Mouse (Mus musculus) urinary bladder, postnatal 25 days (tissue): ENCODE results near the gene Rhoj.
A peak's percentile ranks its signal among the peaks of the same experiment; 100 is the strongest.

ENCODE experiments used
- DNase-seq: peaks from one replicate; pipeline ENCODE4 v3.0.0; 2022; ENCODE audit warnings: low spot score

The Rhoj gene

DNA sequence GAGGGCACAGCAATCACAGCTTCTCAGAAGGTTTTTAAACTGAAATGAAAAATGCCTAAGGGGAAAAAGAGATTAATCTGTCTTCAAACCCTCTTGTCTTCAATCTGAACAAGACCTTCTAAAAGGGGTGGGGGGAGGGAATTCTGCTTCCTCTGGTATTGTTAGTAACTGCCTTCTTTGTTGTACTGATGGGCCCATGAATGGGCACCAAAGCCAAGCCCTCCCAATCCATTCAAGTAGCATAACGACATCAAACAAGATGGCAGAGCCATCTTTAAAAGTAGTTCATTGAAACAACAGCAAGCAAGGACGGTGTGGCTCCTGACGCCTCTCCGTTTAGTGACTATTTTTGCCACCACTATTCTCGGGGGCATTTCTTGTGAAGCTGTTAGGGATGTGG lies 42.6 kb downstream of the Rhoj start:
- no peak for DNase-seq

DNA sequence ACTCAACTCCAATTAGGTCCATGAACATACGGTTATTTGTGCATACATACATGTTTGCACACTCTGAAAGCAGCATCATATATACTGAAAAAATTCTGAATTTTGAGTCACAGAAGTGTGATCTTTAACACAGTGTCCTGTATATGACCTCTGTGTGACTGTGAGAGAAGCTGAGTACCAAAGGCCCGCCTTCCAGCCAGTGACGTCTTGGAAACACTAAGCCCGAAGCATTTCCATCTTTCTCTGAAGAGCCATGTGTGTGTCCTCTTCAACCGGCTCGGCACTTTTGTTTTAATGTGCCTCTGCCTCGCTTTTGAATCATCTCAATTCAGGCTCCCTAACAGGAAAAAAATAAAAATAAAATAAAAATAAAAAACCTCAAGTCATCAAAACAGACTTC lies 43.7 kb downstream of the Rhoj start:
- no peak for DNase-seq

DNA sequence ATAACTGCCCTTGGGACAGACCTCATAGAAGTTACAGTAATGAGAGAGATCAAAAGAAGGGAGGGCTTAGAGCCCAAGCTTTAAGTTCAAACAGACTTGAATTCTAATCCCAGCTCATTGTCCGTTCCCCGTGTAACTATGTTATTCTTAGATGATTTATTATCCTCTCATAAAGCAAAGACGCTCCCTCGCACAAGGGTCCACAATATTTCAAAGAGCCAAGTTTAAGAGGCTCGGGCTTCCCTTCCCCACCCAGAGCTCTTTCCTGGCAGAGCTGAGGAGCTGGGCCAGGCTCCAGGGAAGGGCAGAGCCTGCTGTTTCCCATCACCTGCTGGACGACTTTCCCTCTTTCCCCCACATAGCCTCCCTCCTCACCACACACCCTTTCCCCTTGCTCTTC lies 44.3 kb downstream of the Rhoj start:
- DNase-seq = peak; percentile 52

DNA sequence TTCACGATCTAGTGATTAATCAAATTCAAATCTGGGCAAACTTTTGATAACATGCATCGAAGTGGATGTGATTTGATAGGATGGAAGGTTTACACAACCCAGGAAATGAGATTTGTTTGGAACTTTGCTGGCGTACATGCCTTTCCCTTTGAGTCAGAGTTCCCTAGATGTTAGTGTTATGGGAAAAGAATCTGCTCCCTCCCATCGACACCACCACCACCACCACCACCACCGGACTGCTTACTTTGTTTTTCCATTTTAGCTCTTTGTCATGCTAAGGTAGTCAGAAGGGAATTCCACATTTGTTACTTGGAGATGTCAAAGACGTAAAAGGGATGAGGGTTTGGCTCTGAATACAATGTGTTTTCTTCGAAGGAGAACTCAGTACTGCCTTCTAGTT lies 46.2 kb downstream of the Rhoj start:
- no peak for DNase-seq

DNA sequence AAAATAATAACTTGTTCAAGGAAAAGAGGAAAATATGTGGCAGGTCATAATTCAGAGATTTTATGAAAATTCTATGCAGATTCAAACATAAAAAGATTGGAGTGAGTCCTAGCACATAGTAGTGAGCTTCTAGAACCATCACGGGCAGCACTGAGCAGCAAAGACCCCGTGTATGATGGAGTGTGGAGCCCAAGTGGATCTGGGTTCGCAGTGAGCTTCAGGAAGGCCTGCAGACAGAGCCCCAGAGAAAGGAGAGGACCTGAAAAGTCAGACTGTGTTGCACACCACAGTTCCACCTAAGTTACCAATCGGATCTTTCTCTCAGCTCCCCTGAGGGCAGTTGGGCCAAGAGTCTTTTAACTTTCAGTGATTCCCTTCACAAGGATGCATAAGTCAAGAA lies 49.7 kb downstream of the Rhoj start:
- no peak for DNase-seq

DNA sequence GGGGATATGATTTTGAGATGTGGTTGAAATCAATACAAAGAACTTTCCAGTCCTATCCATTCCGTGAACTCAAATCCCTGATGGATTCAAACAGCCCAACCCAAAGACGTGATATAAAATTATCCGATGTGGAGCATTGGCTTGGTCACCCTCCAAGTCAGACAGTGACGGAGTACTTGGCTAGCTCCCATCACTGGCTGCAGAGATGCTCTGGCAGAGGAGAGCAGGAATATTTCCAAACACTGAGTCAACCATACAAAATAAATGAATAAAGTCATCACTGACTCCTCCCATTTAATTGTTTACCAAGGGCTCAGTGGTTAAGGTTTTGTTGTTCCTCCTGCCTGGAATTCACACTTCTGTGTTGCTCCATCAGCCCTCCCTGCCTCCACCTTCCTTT lies 50.6 kb downstream of the Rhoj start:
- DNase-seq = peak; percentile 53

DNA sequence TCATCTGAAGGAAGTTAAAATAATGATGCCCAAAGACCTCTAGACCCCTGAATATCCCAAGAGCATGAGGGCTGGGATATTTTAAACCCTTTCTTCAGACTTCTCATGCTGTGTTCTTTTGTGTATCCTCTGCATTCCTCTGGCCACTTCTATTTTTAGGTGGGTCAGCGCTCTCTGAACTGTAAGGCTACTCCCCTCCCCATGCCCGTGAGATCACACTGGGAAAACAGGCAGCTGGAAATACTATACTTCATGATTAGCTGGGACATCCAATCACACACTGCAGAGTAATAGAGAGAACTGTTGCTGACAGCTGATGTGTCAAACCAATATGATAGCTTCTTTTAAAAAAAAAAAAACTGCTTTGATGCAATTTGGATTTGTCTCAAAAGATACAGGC lies 51.4 kb downstream of the Rhoj start:
- DNase-seq = no peak

DNA sequence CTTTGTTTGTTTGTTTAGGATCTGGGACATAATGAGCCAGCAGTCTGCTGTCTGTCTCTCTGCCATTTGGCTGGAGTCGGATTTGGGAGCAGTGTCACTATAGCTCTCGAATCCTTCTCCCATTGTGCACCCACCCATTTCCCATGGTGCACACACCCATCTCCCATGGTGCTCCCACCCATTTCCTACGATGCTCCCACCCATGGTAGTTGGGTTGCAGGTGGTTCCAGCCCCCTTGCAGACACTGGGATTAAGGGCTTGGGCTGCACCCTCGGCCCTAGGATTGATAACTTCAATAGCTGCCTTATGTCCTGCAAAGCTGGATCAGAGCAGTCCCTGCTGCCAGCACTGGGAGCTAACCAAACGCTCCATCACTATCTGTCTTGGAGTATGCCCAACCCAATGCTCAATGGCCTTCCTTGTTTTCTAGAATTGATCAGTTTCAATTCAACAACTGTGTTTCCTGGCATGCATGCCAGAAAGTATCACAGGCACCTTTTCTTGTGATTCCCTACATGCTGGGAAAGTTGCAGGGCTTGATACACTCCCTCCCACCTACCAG lies 51.9 kb downstream of the Rhoj start:
- no peak for DNase-seq

DNA sequence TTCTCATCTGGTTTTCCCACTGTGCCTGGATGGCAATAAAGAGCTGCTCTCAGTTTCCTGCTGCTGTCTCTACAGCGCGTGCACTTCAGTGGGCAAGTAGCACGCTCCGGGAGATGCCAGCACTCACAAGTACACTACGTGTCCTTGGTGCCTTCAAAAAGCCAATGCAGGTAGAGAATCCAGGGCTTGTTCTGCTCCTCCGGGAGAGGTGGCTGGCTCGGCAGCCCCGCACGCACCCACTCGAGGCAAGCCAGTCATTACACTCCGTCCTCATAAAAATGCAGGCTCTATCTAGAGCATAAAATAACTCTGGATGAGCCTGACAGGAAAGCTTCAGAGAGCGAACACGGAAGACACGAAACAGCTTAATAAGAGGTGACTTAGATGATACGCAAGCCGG lies 54.3 kb downstream of the Rhoj start:
- DNase-seq = no peak

DNA sequence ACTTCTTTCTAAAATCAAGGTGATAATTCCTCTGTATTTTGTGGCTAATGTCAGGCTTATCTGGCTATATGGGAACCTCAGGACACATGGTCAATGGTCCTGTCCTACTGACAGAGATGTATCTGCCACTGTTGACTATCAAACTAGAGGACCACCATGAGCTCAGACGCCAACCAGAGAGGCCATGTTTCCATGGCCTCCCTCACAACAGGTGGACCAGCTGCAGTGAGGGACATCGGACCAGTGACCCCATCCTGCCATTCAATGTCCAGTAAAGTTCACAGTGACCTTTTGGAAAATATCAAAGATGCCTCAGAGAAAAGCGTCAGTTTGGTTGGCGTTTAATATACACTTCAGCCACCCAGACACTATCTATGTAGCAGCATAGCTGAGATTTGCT lies 56.3 kb downstream of the Rhoj start:
- DNase-seq = no peak

DNA sequence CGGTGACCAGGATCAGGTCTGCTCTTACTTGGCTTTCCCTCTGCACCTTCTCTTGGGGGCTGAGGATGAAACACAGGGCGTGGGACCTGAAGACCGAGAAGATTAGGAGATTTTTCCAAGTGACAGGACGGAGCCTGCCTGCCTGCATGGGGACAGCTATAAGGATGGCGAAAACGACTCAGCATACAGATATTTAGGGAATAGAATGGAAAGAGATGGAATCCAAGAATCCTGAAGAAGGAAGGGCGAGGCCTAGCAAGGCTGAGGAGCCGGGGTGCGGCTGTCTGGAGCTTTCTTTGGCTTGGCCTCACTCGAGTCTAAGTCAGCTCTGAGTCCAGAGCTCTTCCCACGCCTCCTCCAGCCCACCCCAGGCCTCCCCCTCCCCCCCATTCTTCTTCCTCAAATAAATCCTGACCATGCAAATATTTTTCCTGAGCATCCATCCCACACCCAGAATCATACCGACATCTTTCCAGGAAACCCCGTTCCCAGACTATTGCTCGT lies 57.6 kb downstream of the Rhoj start:
- no peak for DNase-seq

DNA sequence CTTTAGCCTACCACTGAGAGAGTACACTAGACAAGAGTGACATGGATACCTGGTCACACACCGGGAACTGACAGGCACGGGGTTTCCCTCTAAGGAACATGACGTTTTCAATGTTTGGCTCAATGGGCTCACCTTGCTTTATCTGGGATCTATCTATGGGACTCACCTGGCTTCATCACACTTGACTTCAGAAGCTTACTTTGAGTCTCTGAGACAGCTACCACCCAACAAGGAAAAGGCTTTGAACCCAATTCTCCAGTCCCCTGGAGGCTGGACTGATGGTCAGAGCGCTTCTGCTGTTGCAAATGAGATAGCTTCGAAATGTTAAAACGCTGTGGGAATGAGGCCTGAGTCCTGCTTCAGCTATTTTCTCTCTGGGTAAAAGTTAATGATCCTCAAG lies 59.2 kb downstream of the Rhoj start:
- no peak for DNase-seq

DNA sequence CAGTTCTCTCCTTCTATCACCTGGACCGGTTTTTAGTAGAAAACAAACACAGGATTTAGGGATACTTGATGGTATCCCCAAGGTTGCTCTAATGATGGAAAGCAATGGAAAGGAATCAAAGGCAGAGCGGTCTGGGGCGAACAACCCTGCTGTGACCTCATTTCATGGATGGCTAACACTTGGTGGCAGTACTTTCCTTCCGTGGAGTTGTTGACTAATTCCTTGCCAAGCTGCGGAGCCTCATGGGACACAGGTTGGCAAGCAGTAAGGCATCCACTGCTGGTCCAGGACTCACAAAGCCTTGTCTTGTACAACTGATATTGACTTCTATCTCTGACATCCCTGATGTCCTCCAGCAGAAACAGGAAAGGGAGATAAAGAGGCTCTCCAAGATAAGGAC lies 60.4 kb downstream of the Rhoj start:
- no peak for DNase-seq

DNA sequence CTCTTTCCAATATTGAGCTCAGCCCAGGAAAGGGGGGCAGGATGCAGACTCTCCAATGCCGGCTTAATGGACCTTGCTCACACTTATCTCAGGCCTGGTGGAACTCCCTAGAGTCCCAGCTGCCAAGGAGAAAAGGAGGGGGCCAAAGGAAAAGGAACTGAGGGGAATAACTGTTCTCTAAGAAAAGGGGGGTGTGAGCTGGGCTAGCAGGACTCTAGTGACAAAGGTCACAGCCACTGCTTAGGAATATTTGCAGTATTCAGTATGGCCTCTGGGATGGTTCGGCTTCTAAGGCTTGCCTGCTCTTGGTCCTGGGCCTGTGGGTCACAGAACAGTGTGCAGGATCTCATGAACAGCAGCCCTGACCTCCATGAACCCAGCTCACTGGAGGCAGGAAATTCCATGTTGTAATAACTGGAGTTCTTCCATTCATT lies 61.3 kb downstream of the Rhoj start:
- no peak for DNase-seq

DNA sequence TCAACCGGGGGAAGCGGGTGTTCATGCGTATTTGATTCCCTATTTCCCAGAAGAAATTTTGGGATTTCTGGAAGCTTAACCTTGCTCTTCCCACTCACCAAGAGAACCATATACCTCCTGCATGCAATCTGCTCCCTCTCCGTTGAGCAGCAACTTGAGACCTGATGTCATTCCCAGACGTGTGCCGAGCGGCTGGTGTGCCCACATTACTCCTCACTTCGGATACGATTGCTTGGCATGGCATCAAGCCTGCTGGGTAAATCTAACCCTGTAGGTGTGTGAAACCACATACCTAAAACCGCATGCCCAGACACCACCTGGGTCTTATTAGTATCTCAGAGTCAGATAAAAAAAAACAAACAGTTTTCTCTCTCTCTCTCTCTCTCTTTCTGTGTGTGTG lies 66.3 kb downstream of the Rhoj start:
- no peak for DNase-seq

DNA sequence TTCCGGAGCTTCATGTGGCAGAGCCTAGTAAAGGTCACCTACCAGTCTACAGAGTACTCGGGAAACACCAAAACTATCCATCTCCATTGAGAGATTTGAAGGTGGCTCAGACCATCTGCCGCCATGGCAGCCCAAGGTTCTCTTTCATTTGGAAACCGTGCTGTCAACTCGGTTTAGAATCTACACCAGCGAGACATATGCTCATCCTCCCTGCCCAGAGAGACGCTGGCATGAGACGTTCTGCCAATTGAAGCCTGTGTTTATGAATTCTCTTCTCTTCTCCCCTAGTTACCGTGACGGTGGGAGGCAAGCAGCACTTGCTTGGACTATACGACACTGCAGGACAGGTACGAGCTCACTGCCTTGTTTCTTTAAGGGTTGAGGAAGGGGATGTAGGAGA lies 66.9 kb downstream of the Rhoj start:
- DNase-seq = no peak

DNA sequence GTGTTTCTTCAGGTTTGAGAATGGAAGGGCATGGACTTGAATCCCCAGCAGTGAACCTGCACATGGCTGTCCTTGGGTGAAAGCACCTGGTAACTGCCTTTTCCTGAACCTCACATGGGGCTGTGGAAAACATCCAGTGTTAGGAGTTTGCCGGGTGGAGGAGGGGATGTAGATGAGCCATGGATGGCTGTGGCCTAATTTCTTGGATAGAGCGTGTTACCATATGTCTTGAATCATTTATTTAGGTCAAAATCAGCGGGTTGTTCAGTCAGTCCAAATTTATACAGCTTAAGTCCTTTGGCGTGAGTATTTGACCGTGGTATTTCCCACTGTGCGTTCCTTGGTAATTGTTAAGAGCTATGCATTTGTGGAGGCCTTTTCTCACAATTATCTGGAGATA lies 68.0 kb downstream of the Rhoj start:
- DNase-seq = no peak

DNA sequence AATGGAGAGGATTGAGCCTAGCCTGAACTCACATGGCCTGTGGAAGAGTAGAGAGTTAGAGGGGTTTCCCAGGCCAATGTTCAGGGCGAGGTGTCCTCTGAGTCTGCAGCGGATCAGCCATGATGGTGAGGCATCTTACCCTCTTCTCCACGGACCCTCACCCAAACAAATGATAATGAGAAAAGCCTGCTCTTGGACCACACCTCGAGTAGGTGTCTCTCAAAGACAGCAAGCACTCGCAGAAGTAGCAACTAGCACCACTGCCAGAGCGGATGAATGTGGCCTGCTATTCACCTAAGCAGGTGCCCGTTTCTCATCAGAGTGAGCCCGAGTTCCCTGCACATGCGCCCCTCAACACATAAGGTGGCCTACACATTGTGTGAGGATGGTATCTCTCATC lies 78.6 kb downstream of the Rhoj start:
- no peak for DNase-seq

DNA sequence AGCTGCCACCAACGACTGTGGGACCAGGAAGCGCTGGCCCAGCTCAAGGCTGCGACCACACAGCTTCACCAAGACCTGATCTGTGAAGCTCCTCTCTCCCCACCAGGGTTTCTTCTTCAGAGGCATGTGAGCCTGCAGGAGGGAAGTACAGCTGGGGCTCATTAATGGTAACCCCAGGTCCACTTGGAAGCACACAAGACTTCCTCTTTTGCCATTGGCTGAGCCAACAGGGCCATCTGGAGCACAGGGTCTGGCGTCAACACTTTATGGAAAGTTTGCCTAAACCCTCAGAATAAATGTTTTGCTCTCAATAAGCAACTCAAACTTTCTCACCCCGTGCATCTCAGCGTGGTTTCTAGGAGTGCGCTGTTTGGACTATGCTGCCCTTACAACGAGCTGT lies 79.0 kb downstream of the Rhoj start:
- DNase-seq = no peak

DNA sequence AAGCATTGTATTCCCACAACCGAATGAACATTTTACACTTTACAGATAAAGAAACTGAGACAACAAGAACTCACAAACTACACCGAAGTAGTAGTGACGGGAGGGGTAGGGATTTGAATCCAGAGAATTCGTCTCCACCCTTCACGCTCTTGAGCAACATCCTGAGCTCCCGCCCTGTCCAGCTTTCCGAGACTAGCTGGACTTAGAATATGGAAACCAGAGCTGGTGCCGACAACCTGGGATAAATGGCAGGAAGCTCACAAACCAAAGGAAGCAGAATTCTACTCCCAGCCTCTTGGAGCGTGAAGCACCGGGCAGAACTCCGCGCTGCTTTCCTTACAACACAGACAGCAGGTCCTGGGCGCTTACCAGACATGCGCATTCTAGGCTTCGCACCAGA lies 79.7 kb downstream of the Rhoj start:
- DNase-seq = no peak

DNA sequence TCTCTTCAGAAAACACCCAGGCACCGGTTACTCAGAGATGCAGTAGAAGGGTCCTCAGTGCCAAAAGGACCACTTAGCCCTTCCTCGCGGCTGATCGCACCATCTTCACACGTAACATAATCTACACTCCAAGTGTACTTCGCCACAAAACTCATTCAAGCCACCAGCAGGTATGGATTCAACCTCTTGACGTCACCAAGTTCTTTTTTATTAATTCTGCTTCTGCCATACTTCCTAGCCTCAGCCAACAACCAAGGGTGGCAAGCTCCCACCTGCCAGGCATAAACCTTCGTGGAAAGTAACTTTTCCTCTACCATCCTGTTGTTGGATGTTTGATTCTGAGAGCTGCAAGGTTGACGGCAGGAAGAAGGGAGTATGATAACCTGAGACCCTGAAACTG lies 80.4 kb downstream of the Rhoj start:
- no peak for DNase-seq

DNA sequence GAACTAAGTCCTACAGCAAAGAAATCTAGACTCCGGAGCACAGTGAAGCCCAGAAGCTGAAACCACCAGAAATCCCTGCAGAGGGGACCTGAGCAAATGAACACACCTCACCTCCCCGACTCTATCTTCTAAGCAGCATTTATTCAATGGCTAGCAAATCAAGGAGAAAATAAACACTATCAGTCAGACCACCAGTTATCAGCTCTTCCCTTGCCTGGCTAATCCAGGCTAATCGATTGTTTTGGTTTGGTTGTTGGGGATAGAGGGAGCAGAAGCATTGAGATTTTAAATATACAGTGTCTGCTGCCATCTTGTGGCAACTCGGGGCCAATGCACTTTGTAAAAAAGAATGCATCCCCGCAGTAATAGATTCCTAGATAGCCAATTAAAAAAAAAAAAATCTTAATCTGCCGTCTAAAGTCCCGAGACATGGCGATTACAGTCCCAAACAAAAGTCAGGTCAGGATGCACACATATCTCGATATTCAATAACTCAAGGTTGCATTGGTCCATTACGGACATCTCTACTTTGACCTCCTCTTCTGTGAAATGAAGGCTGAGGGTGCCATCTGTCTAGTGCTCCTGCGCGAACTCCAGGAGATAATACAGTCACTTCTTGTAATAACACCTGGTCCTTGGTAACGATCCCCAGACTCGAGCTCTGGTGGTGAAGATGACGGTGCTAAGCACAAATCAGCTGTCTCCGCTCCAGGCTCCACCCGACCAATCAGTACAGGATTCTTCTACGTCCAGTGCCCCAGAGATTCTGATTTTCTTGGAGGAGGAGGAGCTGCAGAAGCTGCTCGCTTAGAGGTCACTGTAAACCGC lies 81.4 kb downstream of the Rhoj start:
- DNase-seq = peak; percentile 26

DNA sequence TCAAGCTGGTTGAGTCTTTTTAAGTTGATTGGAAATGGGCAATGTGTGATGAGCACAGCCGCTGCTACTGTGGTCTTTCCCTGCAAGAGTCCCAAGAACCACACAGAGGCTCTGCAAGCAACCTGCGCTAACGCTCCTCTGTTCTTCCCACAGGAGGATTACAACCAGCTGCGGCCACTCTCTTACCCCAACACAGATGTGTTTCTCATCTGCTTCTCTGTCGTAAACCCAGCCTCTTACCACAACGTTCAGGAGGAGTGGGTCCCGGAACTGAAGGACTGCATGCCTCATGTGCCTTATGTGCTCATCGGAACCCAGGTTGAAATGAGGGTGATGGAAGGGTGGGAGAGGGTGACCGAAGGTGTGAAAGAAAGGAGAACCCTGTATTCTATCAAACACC lies 83.4 kb downstream of the Rhoj start:
- DNase-seq = no peak
